8 mouse cellular contexts compared by ENCODE assay signal in the genomic region with DNA sequence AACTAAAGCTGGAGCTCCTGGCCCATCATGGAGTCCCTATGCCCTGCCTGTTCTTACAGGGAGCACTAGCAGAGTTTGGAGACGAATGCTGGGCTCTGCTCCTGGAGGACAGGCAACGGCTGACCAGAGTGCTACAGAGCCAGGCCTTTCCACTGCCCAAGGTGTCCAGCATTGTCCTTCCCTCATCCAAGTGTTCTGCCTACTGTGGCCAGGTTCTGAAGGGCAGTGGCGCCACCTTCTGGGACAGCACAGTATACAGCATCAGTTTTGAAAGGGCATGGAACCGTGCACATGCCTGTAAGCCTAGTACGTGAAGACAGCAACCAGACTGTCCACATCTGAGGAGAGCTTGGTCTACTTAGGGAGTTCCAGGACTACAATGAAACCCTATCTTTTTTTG. TPM values are rescaled to one million over a fixed set of nuclear protein-coding genes. Genes with fewer than 3 reads are reported as not detected.
DNase-seq lines count a peak whose midpoint lies in the region; ATAC-seq and TF ChIP-seq lines count a peak whose summit lies in the region.

No protein-coding gene starts in this region.

- H3K4me3 ChIP-seq in kidney, adult 2 months (ENCODE audit: insufficient read depth, low read depth, low read length): no peak overlapping the region

- H3K36me3 ChIP-seq in kidney, adult 2 months (ENCODE audit: control insufficient read depth, insufficient read depth, low read length): 0 out of 2 replicates have a peak, but pooled peaks cover 2% of the 10 kb centered on the region

- ATAC-seq in CD4-positive, CD25-positive, alpha-beta regulatory T cell, adult 4 months: peak; percentile 62

- no peaks in the 10 kb centered on the region for H3K27me3 ChIP-seq in kidney, adult 2 months (replicated peaks; ENCODE audit: control insufficient read depth, insufficient read depth, low read length)

- 24% methylated on average over 5 of the region's 5 CpGs for WGBS in kidney, adult 2 months

- intact Hi-C loops in gastrocnemius, postnatal 36 days (cut with DNase I): loop anchor here (5.0 kb wide), 1 partner anchor 124 kb away; no protein-coding TSS in a partner anchor

- peak; percentile 99 for TF ChIP-seq CTCF in kidney, adult 2 months (conservative IDR thresholded peaks at IDR 0.05; ENCODE audit: insufficient read depth, insufficient read length, low read depth, low read length)

- no peaks in the 10 kb centered on the region for H3K4me1 ChIP-seq in kidney, adult 2 months (ENCODE audit: control insufficient read depth, insufficient read depth, low read length)

- H3K27ac ChIP-seq in kidney, adult 2 months (ENCODE audit: insufficient read depth, low read depth, low read length): no peak overlapping the region

- TF ChIP-seq POLR2A in kidney, adult 2 months (IDR thresholded peaks at IDR 0.05; ENCODE audit: low read depth, low read length): no peak

- DNase-seq in NIH3T3 (ENCODE audit: low read depth): peak; percentile 77
- peak; percentile 70 to 78 for DNase-seq in cerebellum, postnatal 25 days
- DNase-seq in gastrocnemius, postnatal 36 days: peak; percentile 36 to 40
- DNase-seq in kidney, adult 2 months: peak; percentile 72
- DNase-seq in lung, postnatal 14 days: peak; percentile 65
- DNase-seq in retina, embryonic 14.5 days (ENCODE audit: low spot score): peak; percentile 78
- no peak for DNase-seq in left cerebral cortex, adult 11 months (ENCODE audit: low spot score)

RNA-seq across cellular contexts. Expression of gene Gatd1, which starts 10.6 kb away (rescaled TPM):
- 100 to 1,000 TPM; 106 to 109 TPM for polyA plus RNA-seq in CD4-positive, CD25-positive, alpha-beta regulatory T cell, adult 4 months (2017; shearing (Covaris generic))
- total RNA-seq in gastrocnemius, postnatal 36 days (2021): 1 to 10 TPM; 6.3 to 6.7 TPM
- 51.7 and 58.4 TPM in 2 replicates for polyA plus RNA-seq in kidney, adult 2 months (2012; rRNA removed)

RNA-seq across cellular contexts. Expression of gene Taldo1, which starts 11.3 kb away (rescaled TPM):
- polyA plus RNA-seq in CD4-positive, CD25-positive, alpha-beta regulatory T cell, adult 4 months (2017; shearing (Covaris generic)): 100 to 1,000 TPM; 309 to 337 TPM
- total RNA-seq in gastrocnemius, postnatal 36 days (2021): 10 to 100 TPM; 81.0 to 82.7 TPM
- polyA plus RNA-seq in kidney, adult 2 months (2012; rRNA removed): 321 and 366 TPM in 2 replicates

RNA-seq across cellular contexts. Expression of gene Cend1, which starts 26.0 kb away (rescaled TPM):
- not detected for polyA plus RNA-seq in CD4-positive, CD25-positive, alpha-beta regulatory T cell, adult 4 months (2017; shearing (Covaris generic))
- under 1 TPM; 0.20 to 0.39 TPM for total RNA-seq in gastrocnemius, postnatal 36 days (2021)
- 0.98 and 1.3 TPM in 2 replicates for polyA plus RNA-seq in kidney, adult 2 months (2012; rRNA removed)

RNA-seq across cellular contexts. Expression of gene Slc25a22, which starts 34.4 kb away (rescaled TPM):
- polyA plus RNA-seq in CD4-positive, CD25-positive, alpha-beta regulatory T cell, adult 4 months (2017; shearing (Covaris generic)): 10 to 100 TPM; 41.4 to 60.0 TPM
- 10 to 100 TPM; 15.6 to 38.4 TPM for total RNA-seq in gastrocnemius, postnatal 36 days (2021)
- 45.5 and 51.0 TPM in 2 replicates for polyA plus RNA-seq in kidney, adult 2 months (2012; rRNA removed)

RNA-seq across cellular contexts. Expression of gene Pidd1, which starts 40.5 kb away (rescaled TPM):
- 10 to 100 TPM in 1 of 2 experiments, 1 to 10 TPM in 1; 7.1 to 22.1 TPM for polyA plus RNA-seq in CD4-positive, CD25-positive, alpha-beta regulatory T cell, adult 4 months (2017; shearing (Covaris generic))
- under 1 TPM; 0.15 to 0.18 TPM for total RNA-seq in gastrocnemius, postnatal 36 days (2021)
- 4.5 and 5.2 TPM in 2 replicates for polyA plus RNA-seq in kidney, adult 2 months (2012; rRNA removed)
